Mouse (Mus musculus): ENCODE results near the gene Ddrgk1. TPM values are rescaled to one million over a fixed set of nuclear protein-coding genes. Genes with fewer than 3 reads are reported as not detected.

The Ddrgk1 gene
- 60.2 and 62.0 TPM in 2 replicates for polyA plus RNA-seq (2015; fragmentation: Nextera tagmentation; extraction: Ambion mirVana)

DNA sequence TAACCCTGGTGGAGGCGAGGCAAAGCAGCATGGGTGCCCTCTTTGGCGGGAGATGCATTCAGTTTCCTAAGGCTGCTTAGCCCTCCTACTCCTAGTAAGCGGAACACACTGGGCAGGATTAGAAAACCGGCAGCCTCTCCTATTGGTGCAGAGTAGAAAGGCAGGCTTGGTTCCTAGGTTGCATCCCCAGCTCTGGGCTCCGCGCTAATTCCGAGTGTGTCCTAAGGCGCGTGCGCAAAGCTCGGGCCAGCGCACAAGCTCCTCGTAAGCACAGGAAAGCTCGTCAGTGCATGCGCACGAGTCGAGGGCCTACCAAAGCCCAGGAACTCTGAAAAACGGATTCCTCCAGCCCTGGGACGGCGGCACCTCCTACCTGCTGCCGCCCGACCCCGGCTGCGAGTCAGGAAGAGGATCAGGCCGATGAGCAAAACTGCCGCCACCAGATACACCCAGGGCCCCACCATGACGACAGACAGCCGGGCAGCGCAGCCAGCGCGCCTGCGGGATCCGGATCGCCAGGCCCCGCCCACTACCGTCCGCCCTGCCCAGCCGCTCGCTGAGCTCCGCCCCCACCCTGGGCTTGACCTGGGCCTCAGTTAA, at the start of gene Ddrgk1:
Gene Ddrgk1 (minus strand): TSS at position 558 of the 600 bp plus-strand sequence.
- Histone ChIP-seq H3K27ac (peak within 1 kb of the TSS; percentile 98), H3K9ac (replicated peaks) (peak within 1 kb of the TSS; percentile 81), H3K4me3 (replicated peaks) (peak within 1 kb of the TSS; percentile 60), H3K4me1 (replicated peaks) (peaks cover 36% of the 10 kb centered on the region), H3K9me3 (no peaks in the 10 kb centered on the region), H3K4me2 (replicated peaks) (peak within 1 kb of the TSS; percentile 73), H3K27me3 (no peaks in the 10 kb centered on the region), H3K36me3 (peaks cover 22% of the 10 kb centered on the region)
- under 1% methylated on average over 40 of the region's 40 CpGs for WGBS
- peak; percentile 98 for ATAC-seq

DNA sequence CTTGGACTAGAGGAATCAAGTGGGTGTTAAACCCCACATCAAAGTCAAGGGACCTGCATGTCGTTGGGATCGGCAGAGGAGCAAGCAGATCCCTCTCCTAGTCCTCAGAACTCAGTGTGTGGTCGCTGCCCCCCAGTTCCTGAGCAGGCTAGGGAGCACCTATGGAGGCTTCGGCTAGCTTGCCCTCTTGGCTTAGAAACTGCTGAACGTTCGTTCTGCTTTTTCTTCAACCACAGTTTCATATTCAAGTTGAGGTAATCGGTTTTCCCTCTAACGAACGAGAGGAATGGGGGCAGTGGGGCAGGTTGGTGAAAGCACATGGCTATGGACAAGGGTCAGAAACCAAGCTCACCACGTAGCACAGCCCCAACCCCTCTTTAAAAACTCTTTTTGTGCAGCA, 42.6 kb upstream of the Ddrgk1 start:
- peaks cover 59% of the 10 kb centered on the region for H3K36me3 ChIP-seq
- ATAC-seq: no peak
- H3K4me2 ChIP-seq (replicated peaks): no peak overlapping the region

DNA sequence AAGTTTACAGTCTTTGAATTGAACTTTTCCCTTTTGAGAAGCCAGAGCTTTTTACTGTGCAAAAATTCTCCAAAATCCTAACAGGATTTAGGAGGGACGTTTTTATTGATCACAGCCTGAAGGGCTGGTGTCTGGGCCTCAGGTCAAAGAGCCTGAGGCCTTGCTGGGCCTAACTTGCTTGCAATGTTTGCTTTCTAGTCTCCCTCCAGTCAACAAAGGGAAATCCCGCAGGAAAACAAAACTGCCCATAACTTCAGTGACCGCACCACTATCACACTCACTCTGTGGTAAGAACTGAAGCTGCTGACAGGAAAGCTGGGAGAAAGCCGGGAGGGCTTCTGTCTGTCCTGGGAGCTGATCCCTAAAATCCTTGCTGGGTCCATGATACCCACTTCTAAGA, 42.1 kb upstream of the Ddrgk1 start:
- Histone ChIP-seq H3K4me1 (replicated peaks) (no peaks in the 10 kb centered on the region), H3K27ac (no peak overlapping the region), H3K4me2 (replicated peaks) (no peak overlapping the region), H3K36me3 (peaks cover 55% of the 10 kb centered on the region), H3K9me3 (no peaks in the 10 kb centered on the region), H3K4me3 (replicated peaks) (no peak overlapping the region), H3K9ac (replicated peaks) (no peak overlapping the region), H3K27me3 (no peaks in the 10 kb centered on the region)
- 75% methylated on average over 4 of the region's 4 CpGs for WGBS
- ATAC-seq: no peak

More for the DNA sequence above, 42.6 kb upstream of the Ddrgk1 start:
- no peak overlapping the region for H3K9ac ChIP-seq (replicated peaks)
- no peaks in the 10 kb centered on the region for H3K4me1 ChIP-seq (replicated peaks)
- H3K27me3 ChIP-seq: no peaks in the 10 kb centered on the region
- H3K9me3 ChIP-seq: no peaks in the 10 kb centered on the region
- WGBS: 64% methylated on average over 10 of the region's 10 CpGs
- no peak overlapping the region for H3K4me3 ChIP-seq (replicated peaks)
- no peak overlapping the region for H3K27ac ChIP-seq

DNA sequence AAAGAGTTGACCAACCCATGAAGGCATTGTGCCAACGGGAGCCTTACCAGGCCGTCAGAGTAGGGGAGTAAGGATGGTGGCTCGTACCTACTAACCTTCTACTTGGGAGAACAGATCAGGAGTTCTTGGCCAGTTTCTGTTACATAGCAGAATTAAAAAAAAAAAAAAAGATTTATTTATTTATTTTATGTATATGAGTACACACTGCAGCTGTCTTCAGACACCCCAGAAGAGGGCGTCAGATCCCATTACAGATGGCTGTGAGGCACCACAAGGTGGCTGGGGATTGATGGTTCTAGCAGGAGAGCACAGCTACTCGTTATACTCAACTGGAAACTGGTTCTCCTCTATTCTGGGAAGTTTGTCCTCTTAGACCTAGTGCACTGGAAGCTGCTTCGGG, 40.7 kb upstream of the Ddrgk1 start:
- Histone ChIP-seq H3K9ac (replicated peaks) (no peak overlapping the region), H3K27me3 (peaks cover 2% of the 10 kb centered on the region; the same call in 1 of the 2 replicates), H3K36me3 (peaks cover 41% of the 10 kb centered on the region), H3K9me3 (no peaks in the 10 kb centered on the region), H3K4me2 (replicated peaks) (no peak overlapping the region), H3K27ac (no peak overlapping the region; the same call in 1 of the 2 replicates), H3K4me1 (replicated peaks) (no peaks in the 10 kb centered on the region), H3K4me3 (replicated peaks) (no peak overlapping the region)
- no peak for ATAC-seq
- 76% methylated on average over 6 of the region's 6 CpGs for WGBS

DNA sequence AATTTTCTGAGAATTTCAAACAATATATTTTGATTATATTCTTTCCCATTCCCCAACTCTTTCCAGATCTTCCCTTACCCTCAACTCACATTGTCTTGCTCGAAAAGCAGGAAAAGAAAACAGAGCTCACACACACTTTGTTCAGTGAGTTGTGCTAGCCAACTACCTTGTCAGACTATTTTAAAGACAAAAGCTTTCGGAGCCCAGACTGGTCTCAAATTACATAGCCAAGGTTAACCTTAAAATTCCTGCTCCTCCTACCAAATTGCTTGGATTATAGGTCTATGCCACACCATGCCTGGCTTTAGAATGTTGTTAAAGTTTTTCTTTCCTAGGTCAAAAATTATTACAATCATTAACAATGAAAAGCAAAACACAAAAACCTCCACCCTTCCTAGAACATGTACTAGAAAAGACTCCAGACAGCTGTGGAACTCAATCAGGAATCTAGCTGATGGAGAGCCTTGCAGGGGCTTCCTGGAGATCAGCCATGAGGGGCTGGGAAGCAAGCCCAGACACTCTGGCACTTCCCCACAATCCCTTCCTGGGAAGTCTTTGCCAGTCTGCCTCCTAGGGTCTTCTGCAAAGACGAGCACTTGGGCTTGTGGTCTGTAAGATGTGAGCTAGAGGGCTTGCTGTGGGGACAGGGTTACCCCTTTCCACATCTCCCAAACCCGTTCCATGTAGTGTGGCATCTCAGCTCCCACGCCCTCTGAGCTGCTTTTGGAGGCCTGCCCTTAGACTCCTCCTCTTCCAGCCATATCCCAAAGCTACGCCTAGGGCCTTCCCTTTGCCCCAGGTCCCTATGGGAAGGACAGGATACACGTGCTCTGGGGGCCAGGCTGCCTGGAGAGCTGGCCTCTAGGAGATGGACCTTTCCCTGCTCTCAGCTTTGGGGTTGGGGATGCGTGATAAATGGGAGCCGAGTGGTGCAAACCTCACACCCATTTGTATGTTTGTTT, 39.9 kb upstream of the Ddrgk1 start:
- Histone ChIP-seq H3K9ac (replicated peaks) (no peak overlapping the region), H3K4me2 (replicated peaks) (no peak overlapping the region), H3K4me3 (replicated peaks) (no peak overlapping the region), H3K4me1 (replicated peaks) (no peaks in the 10 kb centered on the region), H3K27ac (no peak overlapping the region), H3K9me3 (no peaks in the 10 kb centered on the region), H3K27me3 (peaks cover 10% of the 10 kb centered on the region; the same call in 1 of the 2 replicates), H3K36me3 (peaks cover 32% of the 10 kb centered on the region)
- WGBS: 72% methylated on average over 9 of the region's 9 CpGs
- no peak for ATAC-seq

DNA sequence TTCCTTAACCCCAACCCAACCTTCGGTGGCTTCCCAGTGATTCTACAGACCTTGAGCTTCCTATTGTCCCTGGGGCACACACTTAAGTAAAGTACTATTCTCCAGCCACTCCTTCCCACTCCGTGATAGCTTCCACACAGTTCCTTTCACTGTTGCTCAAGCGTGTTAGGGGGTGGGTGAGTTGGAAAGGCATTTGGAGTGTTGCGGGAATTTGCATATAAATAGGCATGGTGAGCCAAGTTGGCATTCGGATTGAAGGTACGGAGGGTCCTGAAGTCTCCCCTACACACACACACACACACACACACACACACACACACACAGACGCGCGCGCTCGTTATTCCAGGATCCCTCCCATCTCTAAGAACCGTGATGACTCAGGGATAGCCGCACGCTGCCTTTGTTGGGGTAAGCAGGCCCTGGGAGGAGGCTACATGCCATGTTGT, 33.4 kb upstream of the Ddrgk1 start:
- ATAC-seq: peak; percentile 22; the same call in 1 of the 2 replicates
- peak overlapping the region; percentile 52 for H3K4me3 ChIP-seq (replicated peaks)
- no peaks in the 10 kb centered on the region for H3K9me3 ChIP-seq
- no peaks in the 10 kb centered on the region for H3K36me3 ChIP-seq
- H3K9ac ChIP-seq (replicated peaks): peak overlapping the region; percentile 49
- H3K27me3 ChIP-seq: peaks cover 52% of the 10 kb centered on the region
- H3K27ac ChIP-seq: no peak overlapping the region
- peak overlapping the region; percentile 98 for H3K4me2 ChIP-seq (replicated peaks)
- WGBS: 0% methylated on average over 13 of the region's 14 CpGs
- H3K4me1 ChIP-seq (replicated peaks): peaks cover 20% of the 10 kb centered on the region

DNA sequence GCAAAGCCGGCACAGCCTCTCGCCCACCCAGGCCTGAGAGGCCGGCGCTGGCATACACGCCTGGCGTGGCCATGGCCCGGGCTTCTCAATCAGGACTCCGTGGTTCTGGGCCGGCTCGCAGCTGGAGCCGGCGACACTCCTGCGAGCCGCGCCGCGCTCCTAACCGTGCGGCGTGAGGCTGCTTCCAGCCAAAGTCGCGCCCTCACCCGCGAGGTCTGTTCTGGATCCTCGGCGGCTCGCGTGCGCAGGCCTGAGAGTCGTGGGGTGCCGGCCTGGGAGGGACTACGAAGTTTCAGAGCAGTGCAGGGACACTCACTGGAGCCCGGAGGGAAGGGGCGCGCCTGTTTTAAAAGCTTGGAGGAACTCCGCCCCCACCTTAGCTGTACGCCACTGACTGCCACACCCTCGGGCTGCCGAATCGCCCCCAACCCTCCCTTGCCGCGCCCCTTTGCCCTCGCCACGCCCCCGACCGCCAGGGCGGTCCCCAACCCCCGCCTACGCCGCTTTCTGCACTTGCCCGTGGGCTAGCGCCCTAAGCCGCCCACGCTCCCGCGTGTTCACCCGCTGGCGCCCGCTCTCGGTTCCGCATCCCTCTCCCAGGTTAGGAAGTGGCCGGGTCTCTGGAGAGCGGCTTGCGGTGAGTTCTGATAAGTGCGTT, 32.8 kb upstream of the Ddrgk1 start, which contains the start of gene Slc4a11:
Gene Slc4a11 (minus strand): TSS at position 367 of the 658 bp plus-strand sequence.
- under 1% methylated on average over 65 of the region's 65 CpGs for WGBS
- peak within 1 kb of the TSS; percentile 52 for H3K4me3 ChIP-seq (replicated peaks)
- peaks cover 52% of the 10 kb centered on the region for H3K27me3 ChIP-seq
- peak within 1 kb of the TSS; percentile 49 for H3K9ac ChIP-seq (replicated peaks)
- ATAC-seq: peak; percentile 68
- no peaks in the 10 kb centered on the region for H3K36me3 ChIP-seq
- H3K4me2 ChIP-seq (replicated peaks): peak within 1 kb of the TSS; percentile 98
- H3K27ac ChIP-seq: no peak within 1 kb of the TSS
- peaks cover 20% of the 10 kb centered on the region for H3K4me1 ChIP-seq (replicated peaks)
- H3K9me3 ChIP-seq: no peaks in the 10 kb centered on the region

DNA sequence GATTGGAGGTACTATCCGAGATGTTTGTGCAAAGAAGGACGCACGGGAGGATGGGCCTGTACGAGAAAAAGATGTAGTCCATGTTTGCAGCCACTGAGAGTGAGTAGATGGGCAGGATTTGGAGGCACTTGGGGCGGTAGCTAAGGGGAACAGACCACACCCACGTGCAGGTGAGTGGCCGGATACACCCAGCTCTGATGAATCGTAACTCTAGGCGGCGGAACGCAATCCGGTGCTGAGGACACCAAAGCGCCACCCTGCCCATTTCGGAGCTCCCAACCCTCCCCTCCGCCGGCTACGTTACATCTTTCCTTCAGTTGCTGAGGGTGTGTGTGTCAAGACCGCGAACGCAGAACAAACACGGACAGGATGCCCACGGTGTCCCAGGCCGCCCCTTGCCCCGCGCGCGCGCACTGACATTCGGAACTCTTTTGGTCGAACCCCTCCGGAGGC, 32.3 kb upstream of the Ddrgk1 start:
- ATAC-seq: peak; percentile 19
- H3K36me3 ChIP-seq: no peaks in the 10 kb centered on the region
- WGBS: under 1% methylated on average over 30 of the region's 31 CpGs
- H3K4me1 ChIP-seq (replicated peaks): peaks cover 20% of the 10 kb centered on the region
- H3K9me3 ChIP-seq: no peaks in the 10 kb centered on the region
- H3K27ac ChIP-seq: no peak overlapping the region
- peak overlapping the region; percentile 49 for H3K9ac ChIP-seq (replicated peaks)
- H3K4me2 ChIP-seq (replicated peaks): peak overlapping the region; percentile 98
- H3K4me3 ChIP-seq (replicated peaks): peak overlapping the region; percentile 52
- peaks cover 52% of the 10 kb centered on the region for H3K27me3 ChIP-seq

DNA sequence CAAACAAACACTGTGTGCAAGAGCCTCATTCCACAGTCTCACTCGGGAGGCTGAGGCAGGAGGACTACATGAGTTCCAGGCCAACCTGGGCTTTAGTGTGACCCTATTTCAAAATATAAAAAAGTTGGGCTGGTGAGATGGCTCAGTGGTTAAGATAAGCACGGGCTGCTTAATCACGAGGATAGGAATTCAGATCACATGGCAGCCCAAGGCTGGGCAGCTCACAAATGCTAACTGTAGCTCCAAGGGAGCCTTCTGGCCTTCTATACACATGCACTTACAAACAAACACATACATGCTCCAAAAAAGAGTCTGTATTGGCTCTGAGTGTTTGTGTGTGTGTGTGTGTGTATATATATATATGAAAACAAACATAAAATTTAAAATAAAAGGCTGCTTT, 29.1 kb upstream of the Ddrgk1 start:
- Histone ChIP-seq H3K9me3 (no peaks in the 10 kb centered on the region), H3K4me2 (replicated peaks) (no peak overlapping the region), H3K27me3 (peaks cover 37% of the 10 kb centered on the region), H3K9ac (replicated peaks) (no peak overlapping the region), H3K4me1 (replicated peaks) (peaks cover 20% of the 10 kb centered on the region), H3K27ac (no peak overlapping the region), H3K36me3 (no peaks in the 10 kb centered on the region), H3K4me3 (replicated peaks) (no peak overlapping the region)
- WGBS: 50% methylated on average over 3 of the region's 3 CpGs
- ATAC-seq: no peak

DNA sequence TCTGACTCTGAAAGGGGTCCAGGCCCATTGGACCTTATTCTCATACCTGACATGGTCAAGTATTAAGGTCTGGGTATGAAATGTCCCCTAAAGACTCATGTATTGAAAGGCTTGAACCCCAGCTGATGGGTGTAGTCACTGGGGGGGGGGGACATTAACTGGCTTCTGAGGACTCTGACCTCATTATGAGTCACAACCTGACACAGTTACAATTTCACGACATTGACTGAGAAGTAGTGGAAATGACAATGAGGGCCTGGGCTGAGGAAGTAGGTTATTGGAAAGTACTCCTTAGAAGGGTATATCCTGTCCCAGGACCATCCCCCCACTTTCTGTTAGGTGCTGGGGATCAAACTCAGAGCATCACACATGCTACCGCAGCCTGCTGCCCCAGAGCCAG, 24.6 kb upstream of the Ddrgk1 start:
- Histone ChIP-seq H3K9me3 (no peaks in the 10 kb centered on the region), H3K9ac (replicated peaks) (no peak overlapping the region), H3K4me2 (replicated peaks) (no peak overlapping the region), H3K27ac (no peak overlapping the region), H3K27me3 (no peaks in the 10 kb centered on the region), H3K36me3 (peaks cover 34% of the 10 kb centered on the region), H3K4me3 (replicated peaks) (no peak overlapping the region), H3K4me1 (replicated peaks) (no peaks in the 10 kb centered on the region)
- no peak for ATAC-seq
- WGBS: 84% methylated on average over 2 of the region's 2 CpGs

DNA sequence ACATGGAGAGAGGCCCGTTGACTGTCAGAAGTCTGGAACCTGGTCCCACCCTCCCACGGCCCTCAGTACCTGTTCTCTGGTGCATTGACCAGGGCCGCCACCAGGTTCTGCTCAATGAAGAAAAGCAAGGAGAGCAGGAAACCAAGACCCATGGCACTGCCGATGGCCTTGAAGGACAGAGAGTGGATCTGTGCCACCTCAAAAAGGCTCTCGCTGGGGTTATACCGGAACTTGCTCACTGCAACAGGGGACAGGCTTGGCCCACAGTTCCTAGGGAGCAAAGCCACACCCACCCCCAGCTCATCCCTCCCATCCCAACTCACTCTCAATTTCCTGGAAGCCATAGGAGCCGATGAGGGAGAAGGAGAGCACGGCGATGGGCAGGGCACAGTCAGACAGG, 21.0 kb upstream of the Ddrgk1 start:
- H3K27ac ChIP-seq: no peak overlapping the region
- H3K4me1 ChIP-seq (replicated peaks): no peaks in the 10 kb centered on the region
- no peaks in the 10 kb centered on the region for H3K9me3 ChIP-seq
- no peaks in the 10 kb centered on the region for H3K27me3 ChIP-seq
- peaks cover 69% of the 10 kb centered on the region for H3K36me3 ChIP-seq
- ATAC-seq: no peak
- 92% methylated on average over 9 of the region's 9 CpGs for WGBS
- H3K4me3 ChIP-seq (replicated peaks): no peak overlapping the region
- H3K9ac ChIP-seq (replicated peaks): no peak overlapping the region
- no peak overlapping the region for H3K4me2 ChIP-seq (replicated peaks)
